Mouse (Mus musculus) macrophage (primary cell): Measurements from ENCODE around the gene Gpa33. TPM values are rescaled to one million over a fixed set of nuclear protein-coding genes. Genes with fewer than 3 reads are reported as not detected.
"Not testable (repeated sequence)": the region's sequence is repeated elsewhere in the genome, so short reads cannot be mapped to it uniquely, and the experiment has no call there.

Experiments
- H3K27ac ChIP-seq: fragments of 350-480 bp; formaldehyde crosslinking; 2 replicates; pipeline ENCODE4 v1.9.0; 2021
- H3K36me3 ChIP-seq: fragments of 350-480 bp; formaldehyde crosslinking; 2 replicates; pipeline ENCODE4 v1.9.0; 2021; ENCODE audit errors: inconsistent target
- H3K4me3 ChIP-seq: fragments of 350-480 bp; formaldehyde crosslinking; 2 replicates; pipeline ENCODE4 v1.9.0; 2021; ENCODE audit errors: inconsistent target
- H3K79me2 ChIP-seq: fragments of 350-480 bp; formaldehyde crosslinking; 2 replicates; pipeline ENCODE4 v1.9.0; 2021; ENCODE audit errors: inconsistent target
- WGBS: methylation state at CpG from one replicate; pipeline ENCODE4 v1.1.7; 2026; ENCODE audit warnings: inconsistent platforms; ENCODE audit not compliant: missing documents; 5-methylcytosine and 5-hydroxymethylcytosine counted together
- polyA plus RNA-seq: library from polyadenylated mRNA; stranded (reverse); fragments of 250-400 nt; gene quantifications from 3 replicates; pipeline ENCODE4 v1.2.4, GENCODE M21; 2018; ENCODE audit warnings: inconsistent platforms

Gene Gpa33
- polyA plus RNA-seq, 1 experiment from 2014 or later, result not detected

DNA sequence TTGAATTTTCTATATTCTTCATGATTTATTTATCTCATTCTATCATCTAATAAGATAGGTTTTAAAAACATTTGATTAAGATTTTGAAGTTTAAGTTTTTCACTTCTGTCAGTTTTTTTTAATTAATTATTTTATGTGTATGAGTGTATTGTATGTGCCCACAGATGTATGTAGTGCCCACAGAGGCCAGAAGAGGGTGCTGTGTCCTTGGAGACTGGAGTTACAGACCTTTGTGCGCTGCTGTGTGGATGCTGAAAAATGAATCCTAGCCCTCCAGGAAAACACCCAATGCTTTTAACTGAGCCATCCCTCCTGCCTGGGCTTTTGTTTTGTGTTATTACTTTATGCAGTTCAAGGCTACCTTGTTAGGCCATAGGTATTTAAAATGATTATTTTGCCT is 7.0 kb upstream of the Gpa33 start:
- H3K27ac ChIP-seq, result no peak overlapping the region
- no peaks in the 10 kb centered on the region for H3K79me2 ChIP-seq
- no peak overlapping the region for H3K4me3 ChIP-seq
- 92% methylated on average over 1 of the region's 1 CpGs for WGBS
- no peaks in the 10 kb centered on the region for H3K36me3 ChIP-seq

GRCm38 (mm10) chr1:166123751-166124150 is 6.3 kb upstream of the Gpa33 start:
- H3K79me2 ChIP-seq, result no peaks in the 10 kb centered on the region
- H3K27ac ChIP-seq, result no peak overlapping the region
- H3K4me3 ChIP-seq, result no peak overlapping the region
- no peaks in the 10 kb centered on the region for H3K36me3 ChIP-seq
- 96% methylated on average over 8 of the region's 8 CpGs for WGBS

DNA sequence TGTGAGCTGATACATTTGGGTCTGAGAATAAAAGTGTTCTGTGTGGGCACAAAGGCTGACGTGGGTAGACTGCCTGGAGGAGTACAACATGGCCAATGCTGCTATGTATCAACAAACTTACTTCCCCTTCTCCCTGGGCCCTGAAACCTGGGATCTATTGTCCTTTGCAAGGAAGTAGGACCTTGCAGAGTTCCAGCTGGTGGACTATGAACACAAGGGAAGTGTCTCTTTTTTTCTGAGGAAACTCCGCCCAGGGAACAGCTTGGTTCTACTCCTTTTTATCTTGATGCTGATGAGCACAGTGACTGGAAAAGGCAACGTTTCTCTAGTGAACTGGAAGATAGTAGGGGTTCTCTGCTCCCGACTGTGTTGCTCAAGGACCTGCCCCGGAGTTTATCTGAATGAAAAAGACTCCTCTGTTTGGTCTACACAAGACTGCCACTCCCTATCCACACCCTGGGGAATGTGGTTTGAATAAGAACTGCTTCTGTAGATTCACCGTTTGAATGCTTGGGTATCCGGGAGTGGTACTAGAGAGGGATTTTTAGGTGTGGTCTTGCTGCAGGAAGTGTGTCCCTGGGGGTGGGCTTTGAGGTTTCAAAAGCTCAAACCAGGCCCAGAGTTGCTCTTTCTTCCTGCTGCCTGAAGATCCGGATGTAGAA is 5.0 kb upstream of the Gpa33 start:
- Histone ChIP-seq H3K36me3 (no peaks in the 10 kb centered on the region), H3K27ac (no peak overlapping the region), H3K4me3 (no peak overlapping the region), H3K79me2 (no peaks in the 10 kb centered on the region)
- 83% methylated on average over 8 of the region's 8 CpGs for WGBS

- H3K79me2 ChIP-seq, result no peaks in the 10 kb centered on the region
- H3K36me3 ChIP-seq, result no peaks in the 10 kb centered on the region
- 94% methylated on average over 6 of the region's 6 CpGs for WGBS
- no peak overlapping the region for H3K27ac ChIP-seq
- H3K4me3 ChIP-seq, result no peak overlapping the region
Measured at GRCm38 (mm10) chr1:166126290-166126689, 3.7 kb upstream of the Gpa33 start.

GRCm38 (mm10) chr1:166126795-166127194 is 3.2 kb upstream of the Gpa33 start:
- Histone ChIP-seq H3K36me3 (no peaks in the 10 kb centered on the region), H3K79me2 (no peaks in the 10 kb centered on the region), H3K27ac (no peak overlapping the region), H3K4me3 (no peak overlapping the region)
- WGBS, result 94% methylated on average over 9 of the region's 9 CpGs

DNA sequence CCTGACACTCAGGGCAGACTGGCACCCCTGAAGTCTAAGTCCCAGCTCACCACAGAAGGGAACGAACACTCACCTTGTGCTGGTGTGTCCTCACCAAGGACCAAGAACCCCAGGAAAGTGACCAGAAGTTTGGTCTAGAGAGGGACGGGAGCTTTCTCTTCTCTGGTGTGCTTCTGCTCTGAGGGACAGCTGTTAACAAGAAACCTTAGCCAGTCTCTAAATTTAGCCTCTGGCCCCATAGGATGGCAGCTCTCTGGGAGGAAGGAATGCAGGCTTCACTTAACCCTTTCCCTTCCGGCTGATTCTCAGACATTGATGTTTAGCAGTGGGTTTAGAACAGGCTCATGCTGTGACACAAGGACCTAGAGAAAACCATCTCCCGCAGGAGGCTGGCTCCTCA is 2.3 kb upstream of the Gpa33 start, which contains the start of gene Dusp27:
Gene Dusp27 (minus strand): TSS at position 204 of the 400 bp plus-strand sequence.
- H3K27ac ChIP-seq, result no peak within 1 kb of the TSS
- H3K79me2 ChIP-seq, result no peaks in the 10 kb centered on the region
- no peaks in the 10 kb centered on the region for H3K36me3 ChIP-seq
- H3K4me3 ChIP-seq, result no peak within 1 kb of the TSS
- 88% methylated on average over 4 of the region's 4 CpGs for WGBS

DNA sequence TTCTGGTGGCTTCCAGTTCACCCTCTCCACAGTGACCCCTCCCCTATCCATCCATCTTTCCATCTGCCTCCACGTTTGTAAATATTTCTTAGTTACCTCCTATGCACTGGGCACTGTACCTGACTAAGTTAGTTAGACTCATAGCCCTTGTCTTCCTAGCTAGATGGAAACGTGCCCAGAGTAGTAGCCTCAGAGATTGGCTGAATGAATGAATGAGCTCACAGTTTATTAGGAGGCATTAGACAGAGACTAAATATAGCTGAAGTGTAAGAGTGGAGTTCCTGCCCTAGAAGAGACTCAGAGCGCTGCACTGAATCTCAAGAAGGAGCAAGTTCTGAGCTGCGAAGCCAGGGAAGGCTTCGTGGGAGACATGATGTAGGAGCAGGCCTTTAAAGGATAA is 1.5 kb upstream of the Gpa33 start:
- no peak overlapping the region for H3K27ac ChIP-seq
- H3K79me2 ChIP-seq, result no peaks in the 10 kb centered on the region
- 99% methylated on average over 5 of the region's 5 CpGs for WGBS
- no peak overlapping the region for H3K4me3 ChIP-seq
- no peaks in the 10 kb centered on the region for H3K36me3 ChIP-seq

- H3K4me3 ChIP-seq, result no peak overlapping the region
- no peaks in the 10 kb centered on the region for H3K36me3 ChIP-seq
- no peaks in the 10 kb centered on the region for H3K79me2 ChIP-seq
- 20% methylated on average over 4 of the region's 4 CpGs for WGBS
- H3K27ac ChIP-seq, result no peak overlapping the region
Measured at GRCm38 (mm10) chr1:166132367-166132766, 2.3 kb downstream of the Gpa33 start.

- Histone ChIP-seq H3K36me3 (no peaks in the 10 kb centered on the region), H3K4me3 (no peak overlapping the region), H3K27ac (no peak overlapping the region), H3K79me2 (no peaks in the 10 kb centered on the region)
- WGBS, result 57% methylated on average over 5 of the region's 5 CpGs
Measured at GRCm38 (mm10) chr1:166135091-166135740, 5.2 kb downstream of the Gpa33 start.

GRCm38 (mm10) chr1:166137244-166137938 is 7.4 kb downstream of the Gpa33 start:
- H3K27ac ChIP-seq, result peak overlapping the region; percentile 86
- H3K4me3 ChIP-seq, result no peak overlapping the region; the same call in 1 of the 2 replicates
- H3K36me3 ChIP-seq, result no peaks in the 10 kb centered on the region
- no peaks in the 10 kb centered on the region for H3K79me2 ChIP-seq
- 59% methylated on average over 7 of the region's 7 CpGs for WGBS

DNA sequence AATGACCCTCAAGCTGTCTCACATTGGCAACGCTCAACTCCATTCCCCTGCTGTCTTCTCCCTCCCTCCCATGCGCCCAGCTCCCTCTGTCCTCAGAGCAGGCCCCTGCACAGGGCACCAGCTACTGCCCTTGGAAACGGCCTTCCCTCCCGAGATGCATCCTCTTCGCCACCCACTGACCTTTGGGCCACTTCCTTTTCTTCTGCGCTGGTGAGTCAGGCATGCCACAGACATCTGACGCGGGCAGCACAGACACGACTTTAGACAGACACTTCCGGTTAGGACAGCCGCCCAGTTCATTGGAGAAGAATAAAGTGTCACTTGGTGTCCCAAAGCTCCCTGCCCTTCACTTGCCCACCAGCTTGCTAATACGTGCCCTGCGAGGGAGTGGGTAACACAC is 8.1 kb downstream of the Gpa33 start:
- no peak overlapping the region; the same call in 1 of the 2 replicates for H3K4me3 ChIP-seq
- H3K79me2 ChIP-seq, result no peaks in the 10 kb centered on the region
- 11% methylated on average over 13 of the region's 13 CpGs for WGBS
- H3K27ac ChIP-seq, result peak overlapping the region; percentile 86
- H3K36me3 ChIP-seq, result no peaks in the 10 kb centered on the region

GRCm38 (mm10) chr1:166139113-166139512 is 9.1 kb downstream of the Gpa33 start:
- no peaks in the 10 kb centered on the region for H3K79me2 ChIP-seq
- 86% methylated on average over 3 of the region's 3 CpGs for WGBS

GRCm38 (mm10) chr1:166139620-166140184 is 9.7 kb downstream of the Gpa33 start:
- H3K27ac ChIP-seq, result no peak overlapping the region
- H3K79me2 ChIP-seq, result no peaks in the 10 kb centered on the region
- H3K4me3 ChIP-seq, result no peak overlapping the region
- 90% methylated on average over 4 of the region's 4 CpGs for WGBS
- H3K36me3 ChIP-seq, result no peaks in the 10 kb centered on the region

More at GRCm38 (mm10) chr1:166139113-166139512, 9.1 kb downstream of the Gpa33 start:
- H3K27ac ChIP-seq, result no peak overlapping the region
- H3K36me3 ChIP-seq, result no peaks in the 10 kb centered on the region
- no peak overlapping the region for H3K4me3 ChIP-seq

DNA sequence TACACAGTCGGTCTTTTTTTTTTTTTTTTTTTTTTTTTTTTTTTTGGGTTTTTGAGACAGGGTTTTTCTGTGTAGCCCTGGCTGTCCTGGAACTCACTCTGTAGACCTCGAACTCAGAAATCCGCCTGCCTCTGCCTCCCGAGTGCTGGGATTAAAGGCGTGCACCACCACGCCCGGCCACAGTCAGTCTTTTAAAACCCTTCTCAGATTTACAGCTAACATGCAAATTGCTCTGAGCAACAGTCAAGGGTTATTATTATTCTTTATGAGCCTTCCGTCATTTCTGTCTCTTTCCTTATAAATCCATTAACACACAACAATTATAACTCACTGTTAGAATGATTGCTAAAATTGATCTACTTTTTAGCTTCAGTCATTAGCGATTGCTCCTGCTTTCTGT is 11.8 kb downstream of the Gpa33 start:
- WGBS, result 92% methylated on average over 5 of the region's 9 CpGs
- not testable (repeated sequence) for H3K79me2 ChIP-seq, H3K36me3 ChIP-seq, H3K4me3 ChIP-seq, H3K27ac ChIP-seq

- H3K4me3 ChIP-seq, result no peak overlapping the region
- WGBS, result 90% methylated on average over 6 of the region's 6 CpGs
- no peaks in the 10 kb centered on the region for H3K36me3 ChIP-seq
- no peaks in the 10 kb centered on the region for H3K79me2 ChIP-seq
- no peak overlapping the region for H3K27ac ChIP-seq
Measured at GRCm38 (mm10) chr1:166142369-166142768, 12.3 kb downstream of the Gpa33 start.
